Mouse (Mus musculus) liver, embryonic 12.5 days (tissue): Measurements from ENCODE around the gene Cdkl4. TPM values are rescaled to one million over a fixed set of nuclear protein-coding genes. Genes with fewer than 3 reads are reported as not detected.

Source experiments
- ATAC-seq: fragments of 200-750 bp; cut with Nextera tagmentation; 2 replicates; pipeline ENCODE4 v1.8.0; 2017; ENCODE audit warnings: moderate number of reproducible peaks, mild to moderate bottlenecking, moderate library complexity
- H3K27ac ChIP-seq: fragments of 300-500 bp; sonication (generic); 2 replicates; pipeline ENCODE4 v1.5.1; 2016; ENCODE audit warnings: mild to moderate bottlenecking
- H3K27me3 ChIP-seq: fragments of 300-500 bp; sonication (generic); replicated peaks from 2 replicates; pipeline ENCODE4 v1.6.1; 2016; ENCODE audit warnings: mild to moderate bottlenecking, moderate library complexity
- H3K36me3 ChIP-seq: fragments of 300-500 bp; sonication (generic); 2 replicates; pipeline ENCODE4 v1.6.1; 2016; ENCODE audit warnings: mild to moderate bottlenecking, moderate library complexity
- H3K4me1 ChIP-seq: fragments of 300-500 bp; sonication (generic); 2 replicates; pipeline ENCODE4 v1.6.1; 2016
- H3K4me2 ChIP-seq: fragments of 300-500 bp; sonication (generic); 2 replicates; pipeline ENCODE4 v1.6.1; 2016; ENCODE audit warnings: mild to moderate bottlenecking, moderate library complexity
- H3K4me3 ChIP-seq: fragments of 300-500 bp; sonication (generic); 2 replicates; pipeline ENCODE4 v1.5.1; 2016; ENCODE audit warnings: mild to moderate bottlenecking, moderate library complexity
- H3K9ac ChIP-seq: fragments of 300-500 bp; sonication (generic); 2 replicates; pipeline ENCODE4 v1.6.1; 2016; ENCODE audit warnings: mild to moderate bottlenecking, moderate library complexity
- H3K9me3 ChIP-seq: fragments of 300-500 bp; sonication (generic); replicated peaks from 2 replicates; pipeline ENCODE4 v1.6.1; 2016; ENCODE audit warnings: mild to moderate bottlenecking, moderate library complexity
- WGBS: fragments of 180-500 bp; shearing (Covaris S2); methylation state at CpG from one replicate; pipeline ENCODE4 v1.1.7; 2016; ENCODE audit not compliant: insufficient replicate concordance; 5-methylcytosine and 5-hydroxymethylcytosine counted together
- polyA plus RNA-seq: library from polyadenylated mRNA; unstranded; fragments of >200 nt; fragmentation: Nextera tagmentation; extraction: Ambion mirVana; gene quantifications from 2 replicates; pipeline ENCODE4 v1.2.1, GENCODE M21; 2016

The Cdkl4 gene
- polyA plus RNA-seq, 1 experiment from 2014 or later: 0.32 TPM

GRCm38 (mm10) chr17:80510459-80510855, 67.2 kb downstream of the Cdkl4 start:
- H3K4me1 ChIP-seq: peaks cover 24% of the 10 kb centered on the region
- WGBS: 50% methylated on average over 3 of the region's 3 CpGs
- no peak overlapping the region for H3K4me2 ChIP-seq
- H3K27ac ChIP-seq: no peak overlapping the region
- H3K4me3 ChIP-seq: no peak overlapping the region
- H3K27me3 ChIP-seq: no peaks in the 10 kb centered on the region
- ATAC-seq: no peak
- no peaks in the 10 kb centered on the region for H3K36me3 ChIP-seq
- no peaks in the 10 kb centered on the region for H3K9me3 ChIP-seq
- no peak overlapping the region for H3K9ac ChIP-seq

GRCm38 (mm10) chr17:80509494-80510458, 67.8 kb downstream of the Cdkl4 start:
- Histone ChIP-seq H3K4me2 (no peak overlapping the region), H3K36me3 (no peaks in the 10 kb centered on the region), H3K4me1 (peaks cover 20% of the 10 kb centered on the region), H3K9ac (no peak overlapping the region), H3K27me3 (no peaks in the 10 kb centered on the region), H3K27ac (no peak overlapping the region), H3K9me3 (no peaks in the 10 kb centered on the region), H3K4me3 (no peak overlapping the region)
- ATAC-seq: no peak
- WGBS: 24% methylated on average over 4 of the region's 4 CpGs

- Histone ChIP-seq H3K36me3 (no peaks in the 10 kb centered on the region), H3K27me3 (no peaks in the 10 kb centered on the region), H3K9me3 (no peaks in the 10 kb centered on the region), H3K4me2 (no peak overlapping the region), H3K4me3 (no peak overlapping the region), H3K27ac (no peak overlapping the region), H3K9ac (no peak overlapping the region), H3K4me1 (peaks cover 22% of the 10 kb centered on the region)
- 64% methylated on average over 6 of the region's 6 CpGs for WGBS
- ATAC-seq: no peak
These were observed 71.8 kb downstream of the Cdkl4 start for GRCm38 (mm10) chr17:80505766-80506165.

GRCm38 (mm10) chr17:80505342-80505741, 72.3 kb downstream of the Cdkl4 start:
- H3K9me3 ChIP-seq: no peaks in the 10 kb centered on the region
- H3K27me3 ChIP-seq: no peaks in the 10 kb centered on the region
- no peak overlapping the region for H3K9ac ChIP-seq
- peaks cover 26% of the 10 kb centered on the region for H3K4me1 ChIP-seq
- H3K27ac ChIP-seq: no peak overlapping the region
- H3K36me3 ChIP-seq: no peaks in the 10 kb centered on the region
- no peak overlapping the region for H3K4me3 ChIP-seq
- WGBS: 65% methylated on average over 4 of the region's 4 CpGs
- ATAC-seq: no peak
- no peak overlapping the region for H3K4me2 ChIP-seq

- Histone ChIP-seq H3K36me3 (no peaks in the 10 kb centered on the region), H3K9ac (no peak overlapping the region), H3K27ac (no peak overlapping the region), H3K4me1 (peaks cover 28% of the 10 kb centered on the region), H3K4me2 (no peak overlapping the region), H3K4me3 (no peak overlapping the region), H3K9me3 (no peaks in the 10 kb centered on the region), H3K27me3 (no peaks in the 10 kb centered on the region)
- ATAC-seq: no peak
- WGBS: 52% methylated on average over 2 of the region's 2 CpGs
These were observed 75.8 kb downstream of the Cdkl4 start for GRCm38 (mm10) chr17:80501805-80502172.

DNA sequence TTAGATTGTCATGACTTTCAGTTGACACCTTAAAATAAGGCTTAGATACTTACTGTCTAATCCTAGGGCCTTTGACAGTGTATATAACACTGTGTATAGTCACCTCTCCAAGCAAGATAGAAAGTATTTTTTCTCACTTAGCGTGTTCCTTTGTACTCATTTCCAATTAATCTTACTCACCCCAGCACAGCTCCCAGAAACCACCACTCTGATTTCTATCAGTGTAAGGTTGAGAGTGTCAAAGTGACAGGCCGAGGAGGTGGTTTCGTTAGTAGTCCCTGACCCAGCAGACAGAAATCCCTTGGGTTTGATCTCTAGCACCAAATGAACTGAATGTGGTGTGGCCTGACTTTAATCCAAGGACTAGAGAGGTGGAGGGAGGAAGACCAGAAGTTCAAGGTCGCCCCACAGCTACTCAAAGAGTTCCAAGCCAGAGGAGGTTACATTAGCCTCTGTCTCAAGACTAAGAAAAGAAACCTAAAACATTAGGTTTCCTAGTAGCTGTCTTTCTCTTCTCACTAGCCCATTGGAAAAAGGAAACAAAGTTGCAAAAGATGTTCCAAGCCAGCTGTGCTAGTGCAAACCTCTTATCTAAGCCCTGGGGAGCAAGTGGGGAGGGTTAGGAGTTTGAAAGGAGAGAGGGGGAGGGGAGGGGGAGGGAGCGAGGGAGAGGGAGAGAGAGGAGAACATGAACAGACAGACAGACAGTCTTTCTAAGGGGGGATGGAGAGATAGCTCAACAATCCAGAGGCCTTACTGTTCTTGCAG, 76.4 kb downstream of the Cdkl4 start:
- WGBS: 24% methylated on average over 5 of the region's 5 CpGs
- H3K9me3 ChIP-seq: no peaks in the 10 kb centered on the region
- H3K4me2 ChIP-seq: no peak overlapping the region; the same call in 1 of the 2 replicates
- H3K4me1 ChIP-seq: peaks cover 28% of the 10 kb centered on the region
- no peak overlapping the region for H3K4me3 ChIP-seq
- no peak overlapping the region for H3K9ac ChIP-seq
- peak; percentile 51; the same call in 1 of the 2 replicates for ATAC-seq
- no peaks in the 10 kb centered on the region for H3K36me3 ChIP-seq
- no peaks in the 10 kb centered on the region for H3K27me3 ChIP-seq
- H3K27ac ChIP-seq: no peak overlapping the region

GRCm38 (mm10) chr17:80500025-80500424, 77.6 kb downstream of the Cdkl4 start:
- ATAC-seq: no peak
- Histone ChIP-seq H3K27ac (no peak overlapping the region), H3K9ac (no peak overlapping the region), H3K4me2 (no peak overlapping the region), H3K4me3 (no peak overlapping the region), H3K9me3 (no peaks in the 10 kb centered on the region), H3K4me1 (peaks cover 28% of the 10 kb centered on the region), H3K27me3 (no peaks in the 10 kb centered on the region), H3K36me3 (no peaks in the 10 kb centered on the region)
- WGBS: 35% methylated on average over 4 of the region's 4 CpGs

GRCm38 (mm10) chr17:80498600-80499268, 78.9 kb downstream of the Cdkl4 start:
- Histone ChIP-seq H3K4me3 (no peak overlapping the region), H3K4me2 (no peak overlapping the region), H3K9me3 (no peaks in the 10 kb centered on the region), H3K4me1 (peaks cover 28% of the 10 kb centered on the region), H3K9ac (no peak overlapping the region), H3K36me3 (no peaks in the 10 kb centered on the region), H3K27ac (no peak overlapping the region), H3K27me3 (no peaks in the 10 kb centered on the region)
- 64% methylated on average over 11 of the region's 11 CpGs for WGBS
- ATAC-seq: no peak

DNA sequence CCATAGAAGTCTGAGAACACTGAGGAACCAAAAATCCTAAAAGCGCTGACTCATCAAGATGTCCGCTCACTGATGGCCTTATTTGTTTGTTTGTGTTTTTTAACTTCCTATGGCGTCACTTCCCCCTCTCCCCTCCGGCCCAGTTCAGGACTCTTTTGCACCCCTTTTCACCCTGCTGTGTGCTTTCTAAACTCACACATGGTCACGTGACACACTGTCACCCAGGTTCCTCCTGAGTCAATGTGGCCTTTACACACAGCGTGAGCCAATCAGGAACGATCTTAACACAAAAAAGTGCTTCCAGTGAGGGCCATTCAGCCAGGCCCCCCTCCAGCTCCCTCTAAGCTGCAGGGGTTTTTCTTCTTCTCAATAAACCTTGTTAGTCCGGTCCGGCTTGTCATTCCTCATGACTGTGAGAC, 80.4 kb downstream of the Cdkl4 start:
- no peaks in the 10 kb centered on the region for H3K27me3 ChIP-seq
- no peak overlapping the region for H3K4me3 ChIP-seq
- ATAC-seq: no peak
- H3K9me3 ChIP-seq: no peaks in the 10 kb centered on the region
- peaks cover 22% of the 10 kb centered on the region for H3K4me1 ChIP-seq
- H3K9ac ChIP-seq: no peak overlapping the region
- H3K36me3 ChIP-seq: no peaks in the 10 kb centered on the region
- no peak overlapping the region for H3K27ac ChIP-seq
- H3K4me2 ChIP-seq: no peak overlapping the region
- WGBS: 76% methylated on average over 9 of the region's 9 CpGs

GRCm38 (mm10) chr17:80496607-80497170, 80.9 kb downstream of the Cdkl4 start:
- H3K4me1 ChIP-seq: peaks cover 19% of the 10 kb centered on the region
- WGBS: 71% methylated on average over 8 of the region's 8 CpGs
- H3K9ac ChIP-seq: no peak overlapping the region
- no peak overlapping the region for H3K4me3 ChIP-seq
- H3K36me3 ChIP-seq: no peaks in the 10 kb centered on the region
- H3K9me3 ChIP-seq: no peaks in the 10 kb centered on the region
- H3K27me3 ChIP-seq: no peaks in the 10 kb centered on the region
- H3K27ac ChIP-seq: no peak overlapping the region
- no peak overlapping the region for H3K4me2 ChIP-seq
- ATAC-seq: no peak

GRCm38 (mm10) chr17:80496185-80496584, 81.4 kb downstream of the Cdkl4 start:
- H3K36me3 ChIP-seq: no peaks in the 10 kb centered on the region
- H3K27ac ChIP-seq: no peak overlapping the region
- no peak for ATAC-seq
- H3K9me3 ChIP-seq: no peaks in the 10 kb centered on the region
- WGBS: 69% methylated on average over 6 of the region's 6 CpGs
- no peaks in the 10 kb centered on the region for H3K27me3 ChIP-seq
- H3K9ac ChIP-seq: no peak overlapping the region
- no peak overlapping the region for H3K4me3 ChIP-seq
- H3K4me1 ChIP-seq: peaks cover 14% of the 10 kb centered on the region
- no peak overlapping the region for H3K4me2 ChIP-seq
